Mouse (Mus musculus) testis, adult 2 months (tissue): Measurements from ENCODE around the gene Cd1d1.

Experiments
- CTCF ChIP-seq: fragments of 200-500 bp; IDR thresholded peaks from 2 replicates; pipeline ENCODE4 v1.5.1; 2012; ENCODE audit warnings: low read depth, mild to moderate bottlenecking, inconsistent platforms, low read length, moderate library complexity; ENCODE audit not compliant: control insufficient read depth, insufficient read depth, insufficient replicate concordance
- POLR2A ChIP-seq: fragments of 200-500 bp; IDR thresholded peaks from 2 replicates; pipeline ENCODE4 v1.6.1; 2012; ENCODE audit warnings: low read depth, mild to moderate bottlenecking, inconsistent platforms, low read length, moderate library complexity; ENCODE audit not compliant: control insufficient read depth

DNA sequence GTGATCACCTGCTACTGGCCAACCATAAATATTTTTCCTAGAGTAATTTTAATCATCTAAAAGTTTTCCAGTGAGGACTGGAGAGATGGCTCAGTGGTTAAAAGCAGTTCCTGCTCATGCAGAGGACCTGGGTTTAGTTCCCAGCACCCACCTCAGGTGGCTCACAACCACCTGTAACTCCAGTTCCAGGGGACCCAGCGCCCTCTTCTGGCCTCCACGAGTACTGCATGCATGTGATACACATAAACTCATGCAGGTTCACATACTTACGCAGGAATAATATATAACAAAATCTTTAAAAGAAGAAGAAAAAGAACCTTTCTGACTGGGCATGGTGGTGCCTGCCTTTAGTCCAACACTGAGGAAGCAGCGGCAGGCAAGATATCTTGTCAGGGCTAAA, 45.4 kb downstream of the Cd1d1 start:
- peak; percentile 81 for TF ChIP-seq CTCF
- TF ChIP-seq POLR2A = no peak
